Mouse (Mus musculus) CD4-positive, CD25-positive, alpha-beta regulatory T cell, adult 2 months (primary cell): Measurements from ENCODE around the gene Plekhs1.

Experiments
- DNase-seq: peaks from one replicate; pipeline ENCODE4 v3.0.0-alpha.2; 2012; ENCODE audit warnings: low read depth, low spot score

Gene Plekhs1

GRCm38 (mm10) chr19:56461522-56462101, at the start of gene Plekhs1:
TSS of gene Plekhs1 (plus strand) at chr19:56461640.
- DNase-seq, result no peak

GRCm38 (mm10) chr19:56418404-56418803, 43.0 kb upstream of the Plekhs1 start:
- DNase-seq, result no peak

GRCm38 (mm10) chr19:56419452-56419851, 42.0 kb upstream of the Plekhs1 start:
- no peak for DNase-seq

DNA sequence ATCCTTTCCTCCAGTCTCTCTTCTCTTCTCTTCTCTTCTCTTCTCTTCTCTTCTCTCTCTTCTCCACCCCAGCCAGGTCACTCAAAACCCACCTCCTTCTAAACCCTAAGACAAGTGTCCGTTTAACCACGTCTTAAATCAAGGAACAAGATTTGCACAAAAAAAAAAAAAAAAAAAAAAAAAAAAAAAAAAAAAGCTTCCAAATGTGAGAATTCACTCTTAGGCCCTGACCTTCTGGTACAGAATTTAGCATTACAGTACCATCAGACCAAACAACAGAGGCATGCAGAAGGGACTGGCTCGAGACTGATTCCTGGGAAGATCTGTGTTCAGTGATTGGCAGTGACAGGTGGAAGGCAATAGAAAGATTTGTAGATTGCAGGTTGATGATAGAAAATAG, 41.1 kb upstream of the Plekhs1 start:
- DNase-seq, result no peak

GRCm38 (mm10) chr19:56422476-56423338, 38.7 kb upstream of the Plekhs1 start:
- DNase-seq, result peak; percentile 68

DNA sequence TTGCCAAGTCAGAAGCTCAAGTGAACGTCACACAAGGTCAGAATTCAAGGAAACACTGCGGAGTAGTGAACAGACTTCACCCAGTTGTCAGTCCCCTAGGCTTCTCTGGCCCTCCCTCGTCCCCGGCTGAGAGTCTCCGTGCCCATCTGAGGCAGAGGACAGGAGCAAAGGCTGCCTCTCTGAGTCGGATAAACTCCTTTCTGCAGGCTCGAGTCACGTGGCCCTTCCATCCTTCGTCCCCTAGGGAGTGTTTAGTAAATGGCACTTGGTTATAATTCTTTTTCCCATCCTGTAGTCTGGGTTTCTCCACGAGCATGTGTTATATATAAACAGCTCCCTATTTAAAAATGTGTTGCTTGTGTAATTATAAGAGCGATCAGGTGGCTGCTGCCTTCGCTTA, 38.1 kb upstream of the Plekhs1 start:
- no peak for DNase-seq

- no peak for DNase-seq
Observed at GRCm38 (mm10) chr19:56424606-56425395, 36.6 kb upstream of the Plekhs1 start.

DNA sequence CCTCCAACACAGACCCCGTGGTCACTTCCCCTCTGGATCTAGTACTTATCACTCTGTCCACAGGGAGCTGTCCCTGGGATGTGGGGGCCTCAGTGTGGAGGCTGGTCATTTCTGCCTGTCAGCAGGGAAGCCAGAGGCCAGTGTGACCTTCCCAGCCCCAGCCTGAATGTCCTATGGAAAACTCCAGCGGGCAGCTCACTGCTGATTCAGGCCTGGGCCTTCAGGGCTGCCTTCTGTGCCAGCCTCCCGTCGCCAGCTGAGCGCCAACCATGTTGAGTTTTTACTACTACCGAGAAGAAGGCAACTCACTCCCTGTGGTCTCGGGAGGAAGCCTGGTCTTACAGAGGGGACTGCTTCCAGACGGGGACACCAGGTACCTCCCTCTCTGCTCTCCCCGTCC, 35.9 kb upstream of the Plekhs1 start:
- no peak for DNase-seq

- DNase-seq, result no peak
Observed at GRCm38 (mm10) chr19:56430369-56430768, 31.1 kb upstream of the Plekhs1 start.

- DNase-seq, result no peak
Observed at GRCm38 (mm10) chr19:56432706-56433105, 28.7 kb upstream of the Plekhs1 start.

- no peak for DNase-seq
Observed at GRCm38 (mm10) chr19:56433581-56433980, 27.9 kb upstream of the Plekhs1 start.

DNA sequence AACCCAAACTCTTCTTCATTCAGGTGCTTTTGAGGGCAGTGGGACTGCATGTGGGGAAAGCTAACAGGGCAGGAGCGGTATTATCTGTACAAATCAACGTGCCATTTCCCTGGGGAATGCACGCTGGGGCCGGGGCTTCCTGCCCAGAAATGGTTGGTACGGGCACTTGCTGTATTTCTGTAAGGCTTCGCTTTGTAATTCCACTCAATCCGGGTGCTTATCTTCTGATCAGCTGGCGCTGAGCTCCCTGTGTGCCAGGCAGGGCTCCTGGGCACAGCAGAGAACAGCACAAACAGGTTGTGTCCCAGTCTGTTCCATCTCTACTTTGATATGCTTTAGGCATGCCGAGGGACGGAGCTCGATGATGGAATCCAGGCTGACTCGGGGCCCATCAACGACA, 25.1 kb upstream of the Plekhs1 start:
- no peak for DNase-seq

GRCm38 (mm10) chr19:56438357-56439071, 22.9 kb upstream of the Plekhs1 start:
- no peak for DNase-seq

DNA sequence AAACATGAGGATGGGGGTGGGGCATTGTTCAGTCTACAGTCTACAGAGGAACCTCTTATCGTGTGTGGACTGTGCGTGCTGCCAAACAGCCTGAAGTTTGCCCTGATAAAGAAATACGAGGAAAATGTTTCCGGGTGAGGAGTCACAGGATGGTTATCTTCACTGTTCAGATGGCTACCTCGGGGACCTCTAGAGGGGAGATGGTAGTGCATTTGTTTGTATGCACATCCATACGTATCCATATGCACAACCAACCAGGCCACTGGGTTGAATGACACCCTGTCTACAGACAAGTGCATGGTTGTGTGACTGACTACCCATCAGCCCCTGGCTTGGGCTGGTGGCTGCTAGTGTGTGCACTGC, 22.4 kb upstream of the Plekhs1 start:
- DNase-seq, result no peak

DNA sequence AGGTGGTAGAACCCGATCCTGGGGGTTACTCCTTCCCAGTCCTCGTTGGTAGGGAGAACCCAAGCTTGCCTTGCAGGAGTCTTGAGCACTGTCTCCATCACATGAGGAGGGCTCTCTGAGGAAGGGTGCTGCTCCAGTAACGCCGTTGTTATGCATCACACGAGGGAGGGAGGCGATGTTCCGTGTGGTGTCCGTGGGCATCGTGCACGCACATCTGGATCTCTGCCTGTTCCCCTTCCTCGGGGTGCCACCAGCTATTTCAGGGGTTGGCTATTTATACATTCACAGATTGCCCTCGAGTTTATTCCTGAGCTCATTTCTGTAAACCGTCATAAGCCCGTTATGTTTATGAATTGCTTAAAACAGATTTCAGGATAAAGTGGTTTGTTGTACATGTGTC, 18.0 kb upstream of the Plekhs1 start:
- DNase-seq, result no peak

- DNase-seq, result no peak
Observed at GRCm38 (mm10) chr19:56448784-56449183, 12.7 kb upstream of the Plekhs1 start.

DNA sequence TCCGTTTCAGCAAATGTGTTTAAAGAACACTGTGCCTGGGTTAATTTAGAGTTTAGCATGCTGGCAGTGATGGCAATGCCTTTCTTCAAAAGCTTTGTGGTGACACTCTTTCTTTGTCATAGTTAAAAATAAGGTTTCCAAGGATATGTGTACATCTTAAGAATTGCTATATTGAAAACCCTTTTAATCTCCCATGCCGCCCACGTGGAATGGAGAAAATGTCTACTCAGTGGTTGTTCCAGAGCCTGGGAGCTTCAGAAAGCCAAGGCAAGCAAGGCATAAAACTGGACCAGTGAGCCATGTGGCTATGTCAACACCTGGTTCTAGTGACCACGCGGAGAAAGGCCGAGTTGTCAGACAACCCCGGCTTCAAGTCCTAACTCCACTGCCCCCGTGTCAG, 11.9 kb upstream of the Plekhs1 start:
- no peak for DNase-seq

- peak; percentile 13 for DNase-seq
Observed at GRCm38 (mm10) chr19:56450892-56451291, 10.5 kb upstream of the Plekhs1 start.

- DNase-seq, result no peak
Observed at GRCm38 (mm10) chr19:56451867-56452266, 9.6 kb upstream of the Plekhs1 start.

DNA sequence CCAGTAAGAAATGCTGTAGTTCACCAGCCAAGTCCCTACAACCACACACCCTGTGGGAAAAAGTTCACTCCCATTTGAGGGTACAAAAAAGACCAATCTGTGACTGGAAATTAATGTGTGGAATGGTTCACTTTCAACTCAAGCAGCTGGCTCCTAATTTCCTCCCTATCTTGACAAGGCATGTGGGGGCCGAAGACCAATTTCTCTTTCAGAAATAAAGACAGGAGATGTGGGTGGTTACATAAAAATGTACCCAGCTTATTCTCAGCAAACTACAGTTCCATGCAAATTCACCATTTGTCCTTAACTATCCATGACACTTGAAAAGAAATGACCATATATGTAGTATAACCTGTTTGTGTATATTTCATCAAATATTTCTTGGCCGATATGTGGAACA, 9.0 kb upstream of the Plekhs1 start:
- DNase-seq, result no peak

- no peak for DNase-seq
Observed at GRCm38 (mm10) chr19:56454862-56455261, 6.6 kb upstream of the Plekhs1 start.

GRCm38 (mm10) chr19:56455369-56455768, 6.1 kb upstream of the Plekhs1 start:
- no peak for DNase-seq
